Mouse (Mus musculus) c-Kit-positive CD71-negative TER-119-negative erythroid progenitor cells, embryonic 14.5 days (primary cell): ENCODE results near the gene Rbfox1.

Source experiments
- DNase-seq: peaks from one replicate; pipeline ENCODE4 v3.0.0-alpha.2; 2013; ENCODE audit warnings: low read depth

Rbfox1 gene

GRCm38 (mm10) chr16:7149106-7149899 is 1264.1 kb downstream of the Rbfox1 start:
- DNase-seq: no peak

GRCm38 (mm10) chr16:7150201-7150791 is 1265.1 kb downstream of the Rbfox1 start:
- DNase-seq: no peak

GRCm38 (mm10) chr16:7152401-7152800 is 1267.2 kb downstream of the Rbfox1 start:
- DNase-seq: no peak

GRCm38 (mm10) chr16:7154671-7155070 is 1269.5 kb downstream of the Rbfox1 start:
- no peak for DNase-seq

GRCm38 (mm10) chr16:7158856-7159826 is 1274.0 kb downstream of the Rbfox1 start:
- no peak for DNase-seq

GRCm38 (mm10) chr16:7159827-7160217 is 1274.7 kb downstream of the Rbfox1 start:
- DNase-seq: no peak

- DNase-seq: no peak
These were observed 1277.0 kb downstream of the Rbfox1 start for GRCm38 (mm10) chr16:7162168-7162567.

GRCm38 (mm10) chr16:7163688-7164087 is 1278.5 kb downstream of the Rbfox1 start:
- no peak for DNase-seq

GRCm38 (mm10) chr16:7164153-7164737 is 1279.1 kb downstream of the Rbfox1 start:
- no peak for DNase-seq

- DNase-seq: no peak
These were observed 1290.8 kb downstream of the Rbfox1 start for GRCm38 (mm10) chr16:7175960-7176359.

- DNase-seq: no peak
These were observed 1302.6 kb downstream of the Rbfox1 start for GRCm38 (mm10) chr16:7187788-7188187.

GRCm38 (mm10) chr16:7193535-7193934 is 1308.4 kb downstream of the Rbfox1 start:
- no peak for DNase-seq

- no peak for DNase-seq
These were observed 1312.8 kb downstream of the Rbfox1 start for GRCm38 (mm10) chr16:7197953-7198352.

- no peak for DNase-seq
These were observed 1315.1 kb downstream of the Rbfox1 start for GRCm38 (mm10) chr16:7200239-7200638.

- no peak for DNase-seq
These were observed 1316.7 kb downstream of the Rbfox1 start for GRCm38 (mm10) chr16:7201816-7202215.

- DNase-seq: no peak
These were observed 1321.2 kb downstream of the Rbfox1 start for GRCm38 (mm10) chr16:7206116-7206900.

GRCm38 (mm10) chr16:7207599-7207998 is 1322.4 kb downstream of the Rbfox1 start:
- no peak for DNase-seq

- DNase-seq: no peak
These were observed 1327.6 kb downstream of the Rbfox1 start for GRCm38 (mm10) chr16:7212756-7213155.

- DNase-seq: no peak
These were observed 1338.1 kb downstream of the Rbfox1 start for GRCm38 (mm10) chr16:7223265-7223664.

GRCm38 (mm10) chr16:7226000-7226399 is 1340.8 kb downstream of the Rbfox1 start:
- DNase-seq: no peak

GRCm38 (mm10) chr16:7228246-7228645 is 1343.1 kb downstream of the Rbfox1 start:
- no peak for DNase-seq
